Mouse (Mus musculus): ENCODE measurements around the gene Olfr1293-ps. TPM values are rescaled to one million over a fixed set of nuclear protein-coding genes. Genes with fewer than 3 reads are reported as not detected.

Gene Olfr1293-ps
- polyA plus RNA-seq, 1 experiment = not detected

- H3K27ac ChIP-seq (ENCODE audit: insufficient read depth, low read length) = no peak within 1 kb of the TSS
- no peak within 1 kb of the TSS for H3K9ac ChIP-seq (ENCODE audit: low read depth, poor library complexity, severe bottlenecking)
- H3K4me1 ChIP-seq (ENCODE audit: control insufficient read depth, insufficient read depth, low read length) = no peaks in the 10 kb centered on the region
- H3K9me3 ChIP-seq (replicated peaks; ENCODE audit: control insufficient read depth, insufficient read depth, low read length, poor library complexity, severe bottlenecking) = no peaks in the 10 kb centered on the region
- no peaks in the 10 kb centered on the region for H3K27me3 ChIP-seq (ENCODE audit: control insufficient read depth, insufficient read depth, low read length, poor library complexity, severe bottlenecking)
- no peak within 1 kb of the TSS for H3K4me3 ChIP-seq (ENCODE audit: low read depth, low read length)
- no peak for TF ChIP-seq CTCF (IDR thresholded peaks at IDR 0.05; ENCODE audit: low read depth, low read length)
- TF ChIP-seq EP300 (IDR thresholded peaks at IDR 0.05; ENCODE audit: insufficient read depth, low read depth, low read length) = no peak
- TF ChIP-seq POLR2A (IDR thresholded peaks at IDR 0.05; ENCODE audit: insufficient read depth, low read length) = no peak
- no peaks in the 10 kb centered on the region for H3K36me3 ChIP-seq (ENCODE audit: control insufficient read depth, insufficient read depth, low read length, poor library complexity, severe bottlenecking)
Observed at GRCm38 (mm10) chr2:111569581-111569980, 44.6 kb downstream of the Olfr1293-ps start, which contains the start of gene Olfr1295. Olfr1295 (minus strand) TSS chr2:111569681.

Other genes with a start within 250 kb of the Olfr1293-ps start
- not detected in 2 replicates for gene Olfr1278, start 235.1 kb upstream of the Olfr1293-ps start, polyA plus RNA-seq (2011; ENCODE audit: insufficient read depth, insufficient read length, low read depth, missing spikeins)
- not detected in 2 replicates for gene Olfr1279, start 224.6 kb upstream of the Olfr1293-ps start, polyA plus RNA-seq (2011; ENCODE audit: insufficient read depth, insufficient read length, low read depth, missing spikeins)
- not detected in 2 replicates for gene Olfr1280, start 211.2 kb upstream of the Olfr1293-ps start, polyA plus RNA-seq (2011; ENCODE audit: insufficient read depth, insufficient read length, low read depth, missing spikeins)
- gene Olfr1281, start 198.7 kb upstream of the Olfr1293-ps start, polyA plus RNA-seq (2011; ENCODE audit: insufficient read depth, insufficient read length, low read depth, missing spikeins) = not detected in 2 replicates
- gene Olfr1282, start 189.1 kb upstream of the Olfr1293-ps start, polyA plus RNA-seq (2011; ENCODE audit: insufficient read depth, insufficient read length, low read depth, missing spikeins) = not detected in 2 replicates
- gene Olfr1283, start 158.4 kb upstream of the Olfr1293-ps start, polyA plus RNA-seq (2011; ENCODE audit: insufficient read depth, insufficient read length, low read depth, missing spikeins) = not detected in 2 replicates
- not detected in 2 replicates for gene Olfr1284, start 149.7 kb upstream of the Olfr1293-ps start, polyA plus RNA-seq (2011; ENCODE audit: insufficient read depth, insufficient read length, low read depth, missing spikeins)
- gene Olfr1286, start 102.1 kb upstream of the Olfr1293-ps start, polyA plus RNA-seq (2011; ENCODE audit: insufficient read depth, insufficient read length, low read depth, missing spikeins) = not detected in 2 replicates
- not detected in 2 replicates for gene Olfr1287, start 76.1 kb upstream of the Olfr1293-ps start, polyA plus RNA-seq (2011; ENCODE audit: insufficient read depth, insufficient read length, low read depth, missing spikeins)
- gene Olfr1288, start 51.1 kb upstream of the Olfr1293-ps start, polyA plus RNA-seq (2011; ENCODE audit: insufficient read depth, insufficient read length, low read depth, missing spikeins) = not detected in 2 replicates
- gene Olfr1289, start 44.4 kb upstream of the Olfr1293-ps start, polyA plus RNA-seq (2011; ENCODE audit: insufficient read depth, insufficient read length, low read depth, missing spikeins) = not detected in 2 replicates
- not detected in 2 replicates for gene Olfr1290, start 31.4 kb upstream of the Olfr1293-ps start, polyA plus RNA-seq (2011; ENCODE audit: insufficient read depth, insufficient read length, low read depth, missing spikeins)
- not detected in 2 replicates for gene Olfr1291-ps1, start 28.0 kb upstream of the Olfr1293-ps start, polyA plus RNA-seq (2011; ENCODE audit: insufficient read depth, insufficient read length, low read depth, missing spikeins)
- gene Olfr1294, start 15.1 kb downstream of the Olfr1293-ps start, polyA plus RNA-seq (2011; ENCODE audit: insufficient read depth, insufficient read length, low read depth, missing spikeins) = not detected in 2 replicates
- gene Olfr1295, start 44.5 kb downstream of the Olfr1293-ps start, polyA plus RNA-seq (2011; ENCODE audit: insufficient read depth, insufficient read length, low read depth, missing spikeins) = not detected in 2 replicates
- gene Olfr1297, start 101.3 kb downstream of the Olfr1293-ps start, polyA plus RNA-seq (2011; ENCODE audit: insufficient read depth, insufficient read length, low read depth, missing spikeins) = not detected in 2 replicates
- not detected in 2 replicates for gene Olfr1298, start 124.0 kb downstream of the Olfr1293-ps start, polyA plus RNA-seq (2011; ENCODE audit: insufficient read depth, insufficient read length, low read depth, missing spikeins)
- gene Olfr1299, start 136.2 kb downstream of the Olfr1293-ps start, polyA plus RNA-seq (2011; ENCODE audit: insufficient read depth, insufficient read length, low read depth, missing spikeins) = not detected in 2 replicates
- gene Olfr1301, start 225.8 kb downstream of the Olfr1293-ps start, polyA plus RNA-seq (2011; ENCODE audit: insufficient read depth, insufficient read length, low read depth, missing spikeins) = not detected in 2 replicates

Measured in ES-Bruce4 (cell line).